Mouse (Mus musculus) T-helper 17 cell (primary cell): ENCODE measurements around the gene Rexo1.

Source experiments
- in situ Hi-C, 2 experiments: fragments of 300-600 bp; cut with MboI, MseI; formaldehyde crosslinking; loops; 1 replicate in 1 of 2; 2 replicates in 1 of 2; pipeline ENCODE4 v1.15.1; 2025; ENCODE audit warnings: high pct_unique_total_duplicates in 2 of 2

Gene Rexo1

DNA sequence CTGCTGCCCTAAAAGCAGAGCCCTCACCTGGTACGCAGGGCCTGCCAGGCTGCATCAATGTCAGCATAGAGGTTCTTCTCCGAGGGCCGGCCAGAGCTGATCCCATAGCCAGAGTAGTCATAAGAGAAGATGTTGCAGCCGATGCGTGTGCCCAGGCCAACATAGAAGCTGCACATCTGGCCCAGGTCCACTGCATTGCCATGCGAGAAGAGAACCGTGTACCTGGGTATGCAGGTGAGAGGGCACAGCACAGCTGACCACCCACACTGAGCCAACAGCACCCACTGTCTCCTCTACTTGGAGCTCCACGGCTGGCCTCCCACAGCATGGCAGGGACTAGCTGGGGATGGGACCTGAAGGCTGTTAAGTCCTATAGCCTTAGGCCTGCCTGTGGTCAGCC is 24.2 kb upstream of the Rexo1 start:
- in situ Hi-C loops: no loop called here

DNA sequence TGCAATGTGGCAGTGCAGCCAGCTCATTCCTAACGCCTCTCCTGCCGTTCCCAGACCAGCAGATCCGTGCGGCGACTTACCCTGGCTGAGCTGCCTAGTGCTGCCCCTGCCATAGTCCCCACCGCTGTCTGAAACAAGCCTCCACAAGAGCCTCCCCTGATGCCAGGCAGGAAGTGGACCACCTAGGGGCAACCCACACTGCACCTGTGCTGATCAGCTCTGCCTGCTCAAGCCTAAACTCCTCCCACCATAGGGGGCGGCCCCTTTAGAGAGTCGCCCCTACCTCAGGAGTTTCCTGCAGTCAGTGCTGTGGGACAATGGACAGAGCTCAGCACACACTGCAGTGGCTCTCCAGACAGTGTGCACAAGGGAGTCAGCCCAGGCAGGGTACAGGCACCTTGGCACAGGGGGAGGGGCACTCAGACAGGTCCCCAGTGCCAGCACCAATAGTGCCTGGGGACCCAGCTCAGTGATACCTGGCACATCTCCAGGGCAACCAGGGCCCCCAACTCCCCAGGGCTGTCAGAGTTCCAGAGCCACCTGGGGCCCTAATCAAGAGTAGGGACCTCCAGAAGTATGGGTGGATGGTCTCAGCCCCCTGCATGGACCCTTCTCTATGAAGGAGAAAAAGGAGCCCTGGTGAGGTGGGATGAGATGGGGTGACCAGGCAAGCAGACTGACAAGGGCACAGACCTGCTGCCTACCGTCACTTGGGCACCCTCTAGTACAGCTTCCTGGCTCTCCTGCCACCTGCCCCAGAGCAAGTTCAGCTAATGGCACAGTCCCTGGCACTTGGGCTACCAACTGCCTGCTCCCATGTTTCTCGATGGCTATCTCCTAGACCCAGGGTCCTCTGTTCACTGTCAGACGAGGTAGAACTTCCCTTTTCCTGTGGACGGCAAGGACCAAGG is 23.5 kb upstream of the Rexo1 start:
- in situ Hi-C loops: no loop called here

DNA sequence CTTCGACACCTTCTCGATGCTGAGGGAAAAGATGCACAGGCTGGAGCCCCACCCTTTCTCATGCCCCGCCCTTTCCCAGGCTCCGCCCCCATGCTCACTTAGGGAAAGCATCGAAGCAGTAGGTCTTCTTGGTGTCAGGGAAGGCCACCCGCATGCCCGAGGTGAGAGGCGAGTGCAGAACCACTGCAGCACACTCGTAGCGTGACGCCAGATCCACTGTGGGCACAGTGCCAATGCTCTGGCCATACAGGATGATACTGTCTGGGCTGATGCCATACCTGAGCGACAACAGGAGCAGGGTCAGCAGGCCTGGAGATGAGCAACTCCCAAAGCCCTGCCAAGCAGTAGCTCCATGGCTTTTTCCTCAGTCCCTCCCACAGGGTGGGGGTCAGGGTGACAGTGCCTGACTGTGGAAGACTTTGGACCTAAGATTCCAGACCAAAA is 22.7 kb upstream of the Rexo1 start:
- in situ Hi-C loops: no loop called here

DNA sequence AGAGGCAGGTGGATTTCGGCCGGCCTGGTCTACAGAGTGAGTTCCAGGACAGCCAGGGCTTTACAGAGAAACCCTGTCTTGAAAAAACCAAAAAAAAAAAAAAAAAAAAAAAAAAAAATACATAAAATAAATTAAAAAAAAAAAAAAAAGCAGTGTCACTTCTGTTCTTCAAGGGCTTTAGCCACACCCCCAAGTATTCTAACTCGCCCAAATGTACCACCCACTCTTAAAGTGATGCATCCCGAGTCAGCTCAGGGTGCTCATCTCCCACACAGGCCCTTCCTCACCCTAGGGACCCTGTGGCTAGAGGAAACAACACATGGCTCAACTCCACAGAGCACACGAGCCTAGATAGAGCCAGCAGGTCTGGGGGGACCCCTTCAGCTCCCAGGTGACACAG is 21.7 kb upstream of the Rexo1 start:
- in situ Hi-C loops: no loop called here

DNA sequence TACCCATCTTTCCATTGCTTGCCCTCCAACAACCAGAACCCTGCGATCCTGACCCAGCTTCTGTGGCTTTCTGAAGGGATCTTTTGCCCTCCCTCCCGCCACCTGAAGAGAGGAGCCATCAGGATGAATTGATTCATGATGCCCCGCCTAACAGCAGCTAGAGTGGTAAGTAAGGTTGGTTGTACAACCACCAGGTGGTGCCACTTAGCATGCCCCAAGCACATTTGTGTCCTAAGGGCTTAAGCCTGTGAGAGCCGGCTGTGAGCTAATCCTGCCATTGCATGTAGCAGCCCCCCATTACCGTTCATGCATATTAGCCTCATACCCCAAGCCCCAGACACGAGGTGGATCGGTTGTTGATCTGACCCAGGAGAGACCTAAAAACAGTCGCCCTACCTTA is 17.6 kb upstream of the Rexo1 start:
- in situ Hi-C loops: loop anchor here (5.0 to 10.0 kb wide), 3 partner anchors 43 to 108 kb away; partner anchors contain the start of gene Csnk1g2 (in 1 of the 2)

DNA sequence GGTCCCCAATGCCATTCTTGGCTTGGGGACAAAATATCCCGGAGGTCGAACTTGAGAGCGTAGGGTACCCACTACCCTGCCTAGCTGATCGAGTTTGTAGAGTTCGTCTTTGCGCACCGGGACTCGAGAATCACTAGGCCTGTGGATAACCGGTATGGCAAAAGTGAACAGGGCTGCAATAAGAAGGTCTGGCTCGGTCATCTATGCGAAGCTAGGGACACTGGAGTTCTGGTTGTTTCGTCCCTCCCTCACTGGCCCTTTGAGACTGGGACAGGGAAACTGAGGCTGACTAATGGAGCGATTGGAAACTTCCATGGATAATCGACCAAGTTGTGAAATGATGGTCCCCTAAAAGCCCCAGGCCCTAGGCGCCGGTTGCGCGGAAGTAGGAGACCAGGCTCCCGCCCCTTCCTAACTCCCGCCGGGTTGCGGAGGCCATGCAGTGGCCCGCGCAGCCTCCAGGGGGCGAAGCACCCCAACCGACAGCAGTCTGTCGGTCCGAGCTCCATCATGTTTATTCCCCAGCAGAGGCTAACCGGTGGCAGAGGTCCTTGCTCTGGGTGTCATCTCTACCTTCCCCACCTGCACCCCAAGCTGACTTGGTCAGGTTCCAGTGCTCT is 16.9 kb upstream of the Rexo1 start:
- in situ Hi-C loops: loop anchor here (5.0 to 10.0 kb wide), 3 partner anchors 44 to 109 kb away; partner anchors contain the start of gene Csnk1g2 (in 1 of the 2)

DNA sequence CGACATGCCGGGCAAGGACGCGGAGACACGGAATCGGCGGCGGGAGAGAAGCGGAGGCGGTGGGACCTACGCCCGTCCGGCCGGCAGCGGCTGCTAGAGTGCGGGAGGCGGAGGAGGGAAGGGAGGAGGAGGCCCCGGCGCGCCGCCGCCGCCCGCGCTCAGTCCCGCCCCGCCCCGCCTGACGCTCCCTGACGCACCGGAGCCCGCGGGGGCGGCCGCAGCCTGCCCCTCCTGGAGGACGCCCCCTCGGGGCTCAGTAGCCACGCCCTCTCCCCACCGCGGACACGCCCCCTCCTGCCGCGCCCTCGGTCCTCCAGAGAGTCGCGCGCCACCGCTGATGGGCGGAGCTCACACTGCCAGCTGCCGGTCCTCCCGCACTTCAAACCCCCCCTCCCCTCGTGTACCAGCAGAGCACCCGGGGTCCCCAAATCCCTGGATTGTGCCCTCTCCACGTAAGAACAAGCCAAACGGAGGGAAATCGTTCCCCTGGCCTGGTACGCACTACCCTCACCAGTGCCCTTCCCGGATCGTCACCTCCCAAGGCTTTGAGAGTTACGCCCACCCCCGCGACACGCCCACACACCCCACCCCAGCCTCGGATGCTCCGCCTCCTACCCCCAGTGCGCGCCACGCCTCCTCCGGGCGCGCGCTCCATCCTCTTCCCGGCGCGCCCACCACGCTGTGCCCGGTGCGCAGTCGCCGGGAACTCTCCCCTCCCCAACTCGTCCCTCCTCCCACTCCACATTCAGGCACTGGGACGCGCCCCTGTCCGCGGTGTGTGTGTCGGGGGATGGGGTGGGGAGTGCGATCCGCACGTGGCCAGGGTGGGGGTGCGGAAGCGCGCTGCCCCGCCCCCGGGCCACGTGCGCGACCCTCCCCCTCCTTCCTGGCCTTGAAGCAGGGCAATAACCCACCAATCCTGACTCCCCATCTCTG is 16.1 kb upstream of the Rexo1 start, which contains the start of gene Klf16:
TSS of gene Klf16 (minus strand) at position 127 of the 936 bp plus-strand sequence.
- in situ Hi-C loops: loop anchor here (5.0 to 10.0 kb wide), 3 partner anchors 45 to 110 kb away; partner anchors contain the start of gene Csnk1g2 (in 1 of the 2)

DNA sequence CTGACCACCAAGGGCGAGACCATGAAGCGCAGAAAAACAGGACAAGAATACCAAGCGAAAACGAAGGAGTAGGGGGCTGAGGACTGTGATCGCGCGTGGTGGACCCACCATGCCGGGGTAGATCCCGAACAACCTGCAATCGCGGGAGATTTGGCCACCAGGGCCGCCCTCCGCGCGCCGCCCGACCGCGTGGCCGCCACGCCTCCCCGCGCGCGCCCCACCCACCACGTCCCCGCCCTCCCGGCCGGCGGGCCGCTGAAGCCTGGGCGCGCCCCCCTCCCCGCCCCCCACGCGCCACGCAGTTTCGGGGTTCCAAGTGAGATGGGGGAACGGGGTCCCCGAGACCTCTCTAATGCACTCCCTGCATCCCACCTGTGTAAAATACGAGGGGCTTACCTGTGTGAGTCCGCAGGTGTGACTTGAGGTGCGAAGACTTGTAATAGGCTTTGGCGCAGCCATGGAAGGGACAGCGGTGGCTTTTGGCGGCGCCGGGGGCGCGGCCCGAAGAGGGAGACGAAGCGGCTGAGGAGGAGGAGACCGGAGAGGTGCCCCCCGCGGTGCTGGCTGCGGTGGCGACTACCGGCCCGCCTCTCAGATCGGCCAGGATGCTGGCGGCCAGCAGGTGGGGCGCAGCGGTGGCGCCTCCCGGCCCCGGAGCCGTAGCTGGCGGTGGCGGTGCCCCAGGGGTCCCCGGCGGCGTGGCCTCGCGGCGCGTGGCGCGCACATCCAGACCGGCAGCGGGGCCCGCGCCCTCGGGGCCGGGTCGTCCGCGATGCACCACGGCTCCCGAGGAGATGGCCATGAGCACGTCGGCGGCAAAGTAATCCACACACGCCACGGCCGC is 15.2 kb upstream of the Rexo1 start:
- in situ Hi-C loops: loop anchor here (5.0 to 10.0 kb wide), 3 partner anchors 46 to 111 kb away; partner anchors contain the start of gene Csnk1g2 (in 1 of the 2)

DNA sequence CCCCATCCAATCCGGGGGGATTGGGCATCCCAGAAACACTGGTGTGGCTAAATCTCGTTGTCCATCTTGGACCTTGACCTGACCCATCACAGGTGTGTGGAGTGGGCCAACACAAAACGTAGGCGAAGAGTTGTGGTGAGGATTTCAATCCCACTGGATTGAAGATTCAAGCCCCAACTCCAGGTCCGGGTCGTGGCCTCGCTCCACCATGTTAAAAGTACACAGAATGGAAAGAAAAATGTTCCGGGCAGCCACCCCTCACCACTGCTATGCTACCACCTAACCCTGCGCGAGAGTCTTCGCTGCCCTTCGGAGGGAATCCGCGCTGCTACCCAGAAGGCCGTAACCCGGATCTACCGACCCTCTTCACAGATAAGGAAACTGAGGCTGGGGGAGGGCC is 14.6 kb upstream of the Rexo1 start:
- in situ Hi-C loops: loop anchor here (5.0 to 10.0 kb wide), 3 partner anchors 46 to 111 kb away; partner anchors contain the start of gene Csnk1g2 (in 1 of the 2)

DNA sequence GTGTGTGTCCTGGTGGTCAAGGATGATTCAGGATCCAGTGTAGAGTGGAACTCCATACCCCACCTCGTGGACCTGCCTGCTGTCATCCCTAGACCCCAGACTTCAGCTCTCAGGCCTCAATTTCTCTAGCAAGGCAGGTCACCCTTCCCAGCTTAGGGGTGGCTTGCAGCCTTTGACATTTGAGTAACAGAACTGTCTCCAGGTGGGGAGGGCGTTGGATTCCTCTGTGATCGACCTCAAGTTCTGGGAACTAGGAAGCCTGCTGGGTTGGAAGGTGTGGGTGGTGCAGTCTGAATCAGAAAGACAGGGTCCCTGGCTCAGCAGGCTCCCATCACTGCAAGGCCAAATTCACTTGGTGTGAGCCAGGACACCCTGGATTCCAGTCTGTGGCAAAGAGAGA is 13.5 kb upstream of the Rexo1 start:
- in situ Hi-C loops: loop anchor here (5.0 to 10.0 kb wide), 3 partner anchors 47 to 112 kb away; partner anchors contain the start of gene Csnk1g2 (in 1 of the 2)

DNA sequence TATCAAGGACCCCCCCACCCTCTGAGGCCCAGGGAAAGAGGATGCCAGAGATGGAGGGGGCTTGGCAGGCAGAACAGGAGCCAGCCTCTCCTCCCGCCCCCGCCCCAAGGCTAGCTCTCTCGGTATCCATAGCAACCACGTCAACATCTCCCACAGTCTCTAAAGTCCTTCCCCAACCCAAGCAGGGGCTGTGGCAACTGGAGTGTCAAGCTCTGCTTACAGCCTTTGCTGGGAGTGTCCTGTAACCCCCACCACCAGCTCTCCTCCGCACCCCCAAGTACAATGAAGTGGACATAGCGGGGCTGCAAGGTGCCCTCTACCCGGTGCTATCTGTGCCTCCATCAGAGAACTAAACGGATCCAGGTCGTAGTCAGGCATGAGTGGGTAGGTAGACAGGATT is 12.6 kb upstream of the Rexo1 start:
- in situ Hi-C loops: loop anchor here in 1 of 2 experiments (10.0 kb wide), 1 partner anchor 111 kb away; no protein-coding TSS in a partner anchor

DNA sequence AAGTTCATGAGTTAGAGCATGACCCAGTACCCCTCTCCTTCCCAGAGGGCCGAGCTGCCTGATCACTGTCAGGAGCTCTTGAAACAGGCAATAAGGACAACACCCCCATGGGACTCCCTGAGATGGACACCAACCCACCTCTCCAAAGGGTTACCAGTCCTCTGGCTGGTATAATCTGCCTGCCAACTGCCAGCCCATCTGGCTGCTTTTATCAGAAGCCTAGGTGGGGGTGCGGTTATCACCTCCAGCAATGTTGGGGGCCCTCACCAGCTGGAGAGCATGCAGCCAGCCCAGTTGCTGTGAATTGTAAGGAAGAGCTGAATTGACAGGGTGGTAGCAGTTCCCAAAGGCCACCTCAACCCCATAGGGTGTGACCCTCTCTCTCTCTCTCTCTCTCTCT is 11.1 kb upstream of the Rexo1 start:
- in situ Hi-C loops: loop anchor here in 1 of 2 experiments (10.0 kb wide), 1 partner anchor 112 kb away; no protein-coding TSS in a partner anchor

DNA sequence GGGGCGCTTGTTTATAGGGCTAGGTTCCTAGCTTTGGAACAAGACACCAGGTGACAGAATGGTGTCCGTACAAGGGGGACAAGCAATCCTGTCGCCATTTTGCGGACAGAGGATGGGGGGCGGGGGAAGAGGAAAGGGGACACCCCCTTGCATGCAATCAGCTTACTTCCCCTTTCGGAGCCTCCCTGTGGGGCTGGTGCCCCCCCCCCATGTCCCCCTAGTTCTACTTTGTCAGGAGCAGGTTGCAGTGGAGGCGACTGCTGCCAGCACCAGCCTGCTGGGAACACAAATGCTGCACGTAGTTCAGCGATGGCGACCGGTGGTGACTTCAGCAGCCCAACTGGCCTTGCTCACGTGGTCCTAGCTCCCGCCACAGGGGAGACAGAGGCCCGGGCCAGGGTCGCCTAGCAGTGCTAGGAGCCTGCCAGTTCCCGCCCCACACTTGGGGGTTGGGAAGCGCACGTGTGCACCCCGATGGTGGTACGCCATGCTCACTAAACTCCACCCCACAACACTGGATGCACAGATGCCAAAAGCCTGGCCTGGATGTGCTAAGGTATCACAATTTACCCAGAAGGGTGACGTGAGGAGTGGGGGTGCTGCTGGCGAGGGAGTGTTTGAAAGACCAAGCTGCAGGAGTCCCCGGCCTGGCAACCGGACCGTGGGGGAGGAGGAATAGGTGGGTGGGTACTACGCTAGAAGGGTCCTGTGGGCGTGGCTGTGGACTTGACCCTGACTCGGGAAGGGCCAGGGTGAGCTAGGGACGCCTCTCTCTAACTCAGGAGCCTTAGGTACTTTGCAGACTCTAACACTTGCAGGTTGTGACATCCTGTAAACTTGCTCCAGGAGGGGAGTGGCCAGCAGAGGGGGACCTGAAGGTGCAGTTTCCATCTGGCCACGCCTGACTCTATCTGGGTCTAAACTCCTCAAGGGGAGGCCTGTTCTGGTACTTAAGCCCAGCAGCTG is 9.8 kb upstream of the Rexo1 start:
- in situ Hi-C loops: loop anchor here in 1 of 2 experiments (10.0 kb wide), 1 partner anchor 114 kb away; no protein-coding TSS in a partner anchor

DNA sequence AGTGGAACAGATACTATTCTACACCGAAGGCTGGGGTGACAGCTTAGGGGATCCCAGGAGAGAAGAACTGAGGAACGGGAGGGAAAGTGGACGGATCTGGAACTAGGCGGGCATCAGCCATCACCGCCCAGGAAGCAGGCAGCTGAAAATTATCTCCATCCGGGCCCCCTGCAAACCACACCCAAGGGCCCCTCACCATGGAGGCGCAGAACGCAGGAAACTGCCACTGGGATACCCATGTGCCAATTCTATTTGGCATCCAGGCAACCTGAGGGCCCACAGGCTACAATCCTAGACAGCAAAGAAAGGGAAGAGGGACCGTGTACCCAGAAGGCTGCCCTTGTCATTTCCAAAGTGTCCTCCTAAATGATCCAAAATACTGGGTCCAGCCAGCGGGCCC is 9.1 kb upstream of the Rexo1 start:
- in situ Hi-C loops: loop anchor here in 1 of 2 experiments (10.0 kb wide), 1 partner anchor 114 kb away; no protein-coding TSS in a partner anchor

DNA sequence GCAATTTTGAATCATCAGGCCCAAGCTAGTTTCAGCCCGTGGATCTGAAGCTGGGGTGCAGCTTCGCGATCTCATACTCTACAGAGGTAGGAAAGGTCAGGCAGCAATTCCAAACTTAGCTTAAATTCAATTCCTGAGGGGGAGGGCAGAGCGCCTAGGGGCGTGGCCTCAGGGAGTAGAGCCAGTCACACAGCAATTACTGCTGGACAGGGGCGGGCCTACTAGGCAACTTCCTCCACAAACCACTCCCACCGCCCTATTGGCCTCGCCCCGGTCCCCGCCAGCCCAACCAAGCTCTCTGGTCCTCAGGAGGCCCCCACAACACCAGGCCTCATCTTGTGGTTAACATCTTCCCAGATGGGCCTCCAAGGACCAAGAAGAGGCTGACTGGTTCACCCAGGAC is 8.3 kb upstream of the Rexo1 start:
- in situ Hi-C loops: loop anchor here in 1 of 2 experiments (10.0 kb wide), 1 partner anchor 115 kb away; no protein-coding TSS in a partner anchor

DNA sequence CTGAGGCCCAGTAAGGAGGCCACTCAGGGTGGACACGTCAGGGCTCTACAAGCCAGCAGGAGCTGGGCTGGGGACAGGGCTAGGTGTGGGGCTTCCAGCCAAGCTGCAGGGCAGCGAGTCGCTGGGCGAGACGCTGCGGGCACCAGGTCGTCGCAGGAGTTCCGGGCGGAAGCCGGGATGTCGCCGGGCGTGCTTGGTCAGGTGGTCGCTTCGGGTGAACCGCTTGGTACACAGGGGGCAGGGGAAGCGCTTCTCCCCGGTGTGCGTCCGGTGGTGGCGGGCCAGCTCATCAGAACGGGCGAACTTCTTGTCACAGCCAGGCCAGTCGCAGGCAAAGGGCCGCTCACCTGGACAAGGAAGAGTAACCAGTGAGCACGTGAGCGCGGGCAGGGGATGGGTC is 7.5 kb upstream of the Rexo1 start:
- in situ Hi-C loops: no loop called here

DNA sequence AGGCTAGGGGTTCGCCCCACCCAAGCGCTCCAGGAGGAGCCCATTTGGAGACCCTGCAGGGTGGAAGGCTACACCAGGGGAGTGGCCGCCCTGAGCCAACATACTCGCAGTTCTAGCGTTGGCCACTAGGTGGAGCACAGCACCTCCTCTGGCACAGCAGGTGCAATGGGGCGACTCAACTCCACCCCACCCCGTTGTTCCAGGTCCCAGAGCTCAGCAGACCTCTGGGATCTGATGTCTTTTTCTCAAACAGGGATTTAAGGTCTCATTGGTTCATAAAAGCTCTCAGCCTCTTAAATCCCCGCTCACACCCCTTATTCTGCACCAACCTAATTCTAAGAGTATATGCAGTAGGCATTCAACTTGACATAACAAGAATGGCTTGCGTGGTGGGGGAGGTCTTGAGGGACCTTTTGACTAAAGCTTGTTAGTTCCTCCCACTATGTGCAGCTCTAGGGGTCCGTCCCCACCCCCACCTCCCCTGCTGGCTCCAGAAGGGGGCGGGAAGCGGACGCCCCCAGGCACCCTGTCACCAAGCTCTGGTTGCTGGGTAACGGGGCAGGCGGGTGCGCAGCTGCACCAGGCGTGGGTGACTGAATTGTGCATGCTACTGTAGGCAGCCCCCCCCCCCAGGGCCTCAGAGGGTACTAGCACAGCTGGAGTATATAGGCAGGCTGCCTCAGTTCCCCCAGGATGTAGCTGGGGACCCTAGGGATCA is 5.2 kb upstream of the Rexo1 start:
- in situ Hi-C loops: no loop called here

DNA sequence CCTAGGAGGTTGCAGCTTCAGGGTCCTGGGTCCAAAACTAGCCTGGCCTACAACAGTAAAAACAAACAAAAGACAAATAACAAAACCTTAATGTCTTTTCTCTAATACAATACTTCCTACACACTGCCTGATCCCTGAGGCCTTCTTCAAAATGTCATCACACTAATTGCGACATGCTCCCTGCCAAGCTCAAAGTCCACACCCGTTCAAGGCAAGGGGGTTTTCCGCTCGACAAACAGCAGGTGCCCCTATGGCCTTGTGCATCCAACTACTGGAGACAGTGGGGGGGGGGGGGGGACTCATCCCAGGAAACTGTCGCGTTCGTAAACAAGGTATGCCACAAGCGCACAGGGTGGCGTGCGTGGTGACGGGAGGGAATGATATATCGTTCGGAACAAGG is 739 bp downstream of the Rexo1 start:
- in situ Hi-C loops: no loop called here
